Mouse (Mus musculus) liver, adult 10 weeks (tissue): ENCODE data around the gene B430305J03Rik. TPM values are rescaled to one million over a fixed set of nuclear protein-coding genes. Genes with fewer than 3 reads are reported as not detected.

Experiments
- polyA plus RNA-seq: library from polyadenylated mRNA; stranded (reverse); fragments of 350-450 nt; fragmentation: Illumina TruSeq; extraction: RNeasy Lipid Tissue Mini Kit (QIAGEN cat#74804); gene quantifications from one replicate; pipeline ENCODE4 v1.2.3, GENCODE M21; 2014; ENCODE audit warnings: low read depth, low replicate concordance

B430305J03Rik gene
- not detected for polyA plus RNA-seq

GRCm38 (mm10) chr3:61365779-61366373 is at the start of gene B430305J03Rik:
B430305J03Rik (minus strand) TSS chr3:61365951.

DNA sequence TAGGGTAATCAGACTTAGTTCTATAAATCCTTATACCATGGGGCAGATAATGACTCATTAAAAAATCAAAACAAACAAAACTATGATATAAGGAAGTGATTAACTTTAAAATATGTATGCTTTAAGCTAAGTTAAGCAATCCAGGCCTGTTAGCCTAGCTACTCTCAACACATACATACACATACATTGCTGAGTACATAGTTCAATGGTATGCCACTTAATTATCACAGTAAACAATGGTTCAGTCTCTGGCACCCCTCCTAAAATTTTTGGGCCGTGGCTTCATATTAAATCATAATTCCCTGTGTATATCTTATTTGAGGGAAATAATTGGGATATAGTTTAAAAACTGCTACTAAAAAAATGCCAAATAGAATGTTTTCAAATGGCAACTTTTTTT is 4.4 kb downstream of the B430305J03Rik start, which contains the start of gene Rap2b:
Rap2b (plus strand) TSS at position 301 of the 400 bp plus-strand sequence.

Other genes with a start within 250 kb of the B430305J03Rik start
- gene Rap2b, start 4.3 kb downstream of the B430305J03Rik start, polyA plus RNA-seq = 1.1 TPM